Mouse (Mus musculus) embryonic facial prominence, embryonic 10.5 days (tissue): Measurements from ENCODE around the gene Tmem38b. TPM values are rescaled to one million over a fixed set of nuclear protein-coding genes. Genes with fewer than 3 reads are reported as not detected.

Experiments
- DNase-seq: peaks from one replicate; pipeline ENCODE4 v3.0.0-alpha.2; 2017; ENCODE audit warnings: low spot score
- H3K27ac ChIP-seq: fragments of 300-500 bp; sonication (generic); replicated peaks from 2 replicates; pipeline ENCODE4 v1.5.1; 2016; ENCODE audit warnings: mild to moderate bottlenecking
- H3K27me3 ChIP-seq: fragments of 300-500 bp; sonication (generic); replicated peaks from 2 replicates; pipeline ENCODE4 v1.6.1; 2016; ENCODE audit warnings: low read depth, mild to moderate bottlenecking; ENCODE audit not compliant: poor library complexity, severe bottlenecking
- H3K36me3 ChIP-seq: fragments of 300-500 bp; sonication (generic); replicated peaks from 2 replicates; pipeline ENCODE4 v1.6.1; 2016; ENCODE audit warnings: mild to moderate bottlenecking, moderate library complexity
- H3K4me1 ChIP-seq: fragments of 300-500 bp; sonication (generic); 2 replicates; pipeline ENCODE4 v1.6.1; 2016
- H3K4me3 ChIP-seq: fragments of 300-500 bp; sonication (generic); 2 replicates; pipeline ENCODE4 v1.5.1; 2016; ENCODE audit warnings: mild to moderate bottlenecking, moderate library complexity
- H3K9me3 ChIP-seq: fragments of 300-500 bp; sonication (generic); 2 replicates; pipeline ENCODE4 v1.6.1; 2016; ENCODE audit warnings: mild to moderate bottlenecking
- WGBS: fragments of 180-500 bp; shearing (Covaris S2); methylation state at CpG from one replicate; pipeline ENCODE4 v1.1.7; 2016; 5-methylcytosine and 5-hydroxymethylcytosine counted together
- polyA plus RNA-seq: library from polyadenylated mRNA; unstranded; fragments of >200 nt; fragmentation: Nextera tagmentation; extraction: Ambion mirVana; gene quantifications from 2 replicates; pipeline ENCODE4 v1.2.1, GENCODE M21; 2016

The Tmem38b gene
- polyA plus RNA-seq, 1 experiment from 2014 or later = 4.8 TPM

DNA sequence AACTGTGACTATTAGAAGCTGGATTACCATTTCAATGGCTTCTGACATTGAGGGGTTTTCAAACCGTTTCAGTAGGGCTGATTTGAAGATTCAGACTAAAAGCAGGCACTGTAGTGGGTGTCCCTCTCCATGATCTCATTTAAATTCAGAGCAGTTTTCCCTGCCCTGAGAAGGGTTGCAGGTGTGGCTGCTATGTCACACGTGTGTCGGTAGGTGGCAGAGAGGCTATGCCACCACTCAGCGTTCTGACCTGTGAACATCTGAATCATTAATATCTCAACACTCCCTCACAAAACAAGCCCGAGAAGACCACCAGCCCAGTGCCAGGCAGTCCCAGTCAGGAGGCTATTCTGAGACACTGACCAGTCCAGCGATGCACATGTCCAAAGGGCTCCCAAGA lies 79.7 kb downstream of the Tmem38b start:
- DNase-seq = no peak

DNA sequence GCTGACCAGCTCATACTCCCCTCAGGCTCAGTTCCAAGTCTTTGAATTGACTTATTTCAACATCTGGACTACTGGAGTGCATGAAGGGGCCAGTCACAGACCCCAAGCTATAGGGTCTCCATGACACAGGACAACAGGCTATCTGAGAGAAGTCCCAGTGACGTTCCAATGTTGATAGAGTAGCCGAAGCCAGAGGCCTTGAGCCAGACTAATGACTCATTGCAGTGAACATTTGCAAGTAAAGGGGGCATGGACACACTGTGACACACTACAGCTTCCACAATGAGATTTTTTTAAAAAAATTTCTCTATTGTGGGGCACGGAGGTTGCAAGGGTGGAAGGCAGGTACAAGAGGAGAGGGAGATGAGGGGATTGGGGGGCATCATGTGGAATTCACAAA lies 81.2 kb downstream of the Tmem38b start:
- no peaks in the 10 kb centered on the region for H3K9me3 ChIP-seq
- no peak overlapping the region for H3K27ac ChIP-seq
- no peak for DNase-seq
- no peak overlapping the region for H3K4me3 ChIP-seq
- H3K4me1 ChIP-seq = no peaks in the 10 kb centered on the region
- no peaks in the 10 kb centered on the region for H3K36me3 ChIP-seq
- H3K27me3 ChIP-seq = no peaks in the 10 kb centered on the region
- WGBS = 93% methylated on average over 3 of the region's 3 CpGs

More for the DNA sequence above, 79.7 kb downstream of the Tmem38b start:
- no peaks in the 10 kb centered on the region for H3K4me1 ChIP-seq
- WGBS = 43% methylated on average over 6 of the region's 6 CpGs
- no peak overlapping the region for H3K27ac ChIP-seq
- no peaks in the 10 kb centered on the region for H3K27me3 ChIP-seq
- no peaks in the 10 kb centered on the region for H3K9me3 ChIP-seq
- H3K36me3 ChIP-seq = no peaks in the 10 kb centered on the region
- H3K4me3 ChIP-seq = no peak overlapping the region

Other genes starting within 250 kb of the Tmem38b start
- 19.2 and 21.3 TPM in 2 replicates for gene Fsd1l, start 194.6 kb upstream of the Tmem38b start, polyA plus RNA-seq
- gene Fktn, start 112.0 kb upstream of the Tmem38b start, polyA plus RNA-seq = 18.6 and 20.5 TPM in 2 replicates
- gene Tal2, start 46.3 kb upstream of the Tmem38b start, polyA plus RNA-seq = 0.53 and 0.88 TPM in 2 replicates